Mouse (Mus musculus): ENCODE measurements around the gene Ttc34.

- TF ChIP-seq CTCF (conservative IDR thresholded peaks at IDR 0.05; ENCODE audit: low read length) (no peak), POU5F1 (IDR thresholded peaks at IDR 0.05; ENCODE audit: borderline replicate concordance, low read length) (no peak), NANOG (IDR thresholded peaks at IDR 0.05; ENCODE audit: borderline replicate concordance, low read length) (no peak)
Observed at GRCm38 (mm10) chr4:154914707-154915106, 77.4 kb downstream of the Ttc34 start.
